ENCODE assay signal across 21 mouse cellular contexts in genomic region chr2:89849230-89849629, GRCm38 (mm10). TPM values are rescaled to one million over a fixed set of nuclear protein-coding genes. Genes with fewer than 3 reads are reported as not detected.
DNase-seq lines count a peak whose midpoint lies in the region; ATAC-seq and TF ChIP-seq lines count a peak whose summit lies in the region.
"Had no signal": no experiment of that assay in that cellular context is flagged by ENCODE, and none has a peak within 500 bp of the region (broad histone marks: within the 10 kb centered on the region; RNA-seq: fewer than 3 reads in every experiment).

No protein-coding gene starts in this region.

- H3K9ac ChIP-seq in stomach, embryonic 16.5 days (ENCODE audit: low read length), result no peak overlapping the region
- no peak overlapping the region for H3K9ac ChIP-seq in stomach, postnatal 0 days (ENCODE audit: low read length)

- H3K4me1 ChIP-seq in stomach, embryonic 16.5 days (ENCODE audit: control insufficient read depth, insufficient read depth, low read length), result no peaks in the 10 kb centered on the region
- no peaks in the 10 kb centered on the region for H3K4me1 ChIP-seq in stomach, postnatal 0 days (replicated peaks; ENCODE audit: control insufficient read depth, insufficient read depth)

- TF ChIP-seq EP300 in stomach, postnatal 0 days (optimal IDR thresholded peaks at IDR 0.05), result no peak

- no peak for TF ChIP-seq CTCF in stomach, postnatal 0 days (IDR thresholded peaks at IDR 0.05; ENCODE audit: low read depth)

- no peak for DNase-seq in stomach, postnatal 0 days (ENCODE audit: low spot score)
- DNase-seq in cerebellum, postnatal 25 days, result no peak
- DNase-seq in urinary bladder, adult 2 months (ENCODE audit: low spot score), result no peak
- DNase-seq: adrenal gland, adult 2 months; adrenal gland, adult 8-10 months; adrenal gland, postnatal 10 days; adrenal gland, postnatal 14 days; adrenal gland, postnatal 25 days; adrenal gland, postnatal 36 days; B cell, adult 2 months; cerebellum, adult 11 months; cerebellum, adult 11-12 months; cerebellum, adult 18-20 months had no signal

- ATAC-seq in stomach, embryonic 16.5 days (ENCODE audit: insufficient read depth, low FRiP score), result peak; percentile 53; the same call in 1 of the 2 replicates
- peak; percentile 89 for ATAC-seq in stomach, postnatal 0 days (ENCODE audit: low FRiP score, low TSS enrichment)
- ATAC-seq: activated CD4-positive, CD25-positive, alpha-beta regulatory T cell, adult 4 months; CD4-positive, CD25-positive, alpha-beta regulatory T cell, adult 4 months; Patski had no signal

- H3K4me3 ChIP-seq in stomach, embryonic 16.5 days (replicated peaks; ENCODE audit: low read length), result no peak overlapping the region
- H3K4me3 ChIP-seq in stomach, postnatal 0 days (ENCODE audit: low read depth, low read length), result no peak overlapping the region

- 79% methylated on average over 1 of the region's 1 CpGs for WGBS in stomach, embryonic 16.5 days
- 76% methylated on average over 1 of the region's 1 CpGs for WGBS in stomach, postnatal 0 days

- H3K27me3 ChIP-seq in stomach, embryonic 16.5 days (ENCODE audit: control insufficient read depth, insufficient read depth, low read length), result no peaks in the 10 kb centered on the region
- H3K27me3 ChIP-seq in stomach, postnatal 0 days (ENCODE audit: control insufficient read depth, insufficient read depth, low read length), result no peaks in the 10 kb centered on the region
- H3K27me3 ChIP-seq: CH12.LX, Patski had no signal

- no peak overlapping the region for H3K4me2 ChIP-seq in stomach, embryonic 16.5 days (ENCODE audit: low read depth, low read length)
- no peak overlapping the region for H3K4me2 ChIP-seq in stomach, postnatal 0 days (replicated peaks; ENCODE audit: low read depth)

- no peak overlapping the region for H3K27ac ChIP-seq in stomach, embryonic 16.5 days (ENCODE audit: low read length)
- H3K27ac ChIP-seq in stomach, postnatal 0 days (replicated peaks), result no peak overlapping the region

- no peaks in the 10 kb centered on the region for H3K36me3 ChIP-seq in stomach, embryonic 16.5 days (ENCODE audit: control insufficient read depth, insufficient read depth, low read length)
- H3K36me3 ChIP-seq in stomach, postnatal 0 days (ENCODE audit: control insufficient read depth, insufficient read depth, low read length), result no peaks in the 10 kb centered on the region
- H3K36me3 ChIP-seq: G1E had no signal

- H3K9me3 ChIP-seq in stomach, embryonic 16.5 days (replicated peaks; ENCODE audit: control insufficient read depth, low read length), result no peaks in the 10 kb centered on the region
- H3K9me3 ChIP-seq in stomach, postnatal 0 days (ENCODE audit: control insufficient read depth, low read length), result no peaks in the 10 kb centered on the region

RNA-seq across cellular contexts. Expression of gene Olfr48, which starts 1.2 kb away (rescaled TPM):
- polyA plus RNA-seq in stomach, embryonic 16.5 days (2015; fragmentation: Nextera tagmentation; extraction: Ambion mirVana), result not detected in 2 replicates
- not detected in 2 replicates for polyA plus RNA-seq in stomach, postnatal 0 days (2015; fragmentation: Nextera tagmentation; extraction: Ambion mirVana)
- polyA plus RNA-seq in urinary bladder, adult 2 months (2012; rRNA removed), result not detected in 2 replicates
- polyA plus RNA-seq: activated CD4-positive, CD25-positive, alpha-beta regulatory T cell, adult 4 months; adrenal gland, adult 2 months; C2C12; CD4-positive, CD25-positive, alpha-beta regulatory T cell, adult 4 months; G1E; Patski had no signal

RNA-seq across cellular contexts. Expression of gene Olfr1256, which starts 7.9 kb away (rescaled TPM):
- polyA plus RNA-seq in stomach, embryonic 16.5 days (2015; fragmentation: Nextera tagmentation; extraction: Ambion mirVana), result not detected in 2 replicates
- polyA plus RNA-seq in stomach, postnatal 0 days (2015; fragmentation: Nextera tagmentation; extraction: Ambion mirVana), result not detected in 2 replicates
- not detected in 2 replicates for polyA plus RNA-seq in urinary bladder, adult 2 months (2012; rRNA removed)
- polyA plus RNA-seq: activated CD4-positive, CD25-positive, alpha-beta regulatory T cell, adult 4 months; adrenal gland, adult 2 months; brain, embryonic 14.5 days; C2C12; CD4-positive, CD25-positive, alpha-beta regulatory T cell, adult 4 months; G1E had no signal

RNA-seq across cellular contexts. Expression of gene Olfr1257, which starts 29.0 kb away (rescaled TPM):
- polyA plus RNA-seq in stomach, embryonic 16.5 days (2015; fragmentation: Nextera tagmentation; extraction: Ambion mirVana), result not detected in 2 replicates
- polyA plus RNA-seq in stomach, postnatal 0 days (2015; fragmentation: Nextera tagmentation; extraction: Ambion mirVana), result not detected in 2 replicates
- not detected in 2 replicates for polyA plus RNA-seq in urinary bladder, adult 2 months (2012; rRNA removed)
- polyA plus RNA-seq: activated CD4-positive, CD25-positive, alpha-beta regulatory T cell, adult 4 months; adrenal gland, adult 2 months; brain, embryonic 14.5 days; C2C12; CD4-positive, CD25-positive, alpha-beta regulatory T cell, adult 4 months; G1E; Patski had no signal

RNA-seq across cellular contexts. Expression of gene Olfr1255, which starts 37.4 kb away (rescaled TPM):
- not detected in 2 replicates for polyA plus RNA-seq in stomach, embryonic 16.5 days (2015; fragmentation: Nextera tagmentation; extraction: Ambion mirVana)
- polyA plus RNA-seq in stomach, postnatal 0 days (2015; fragmentation: Nextera tagmentation; extraction: Ambion mirVana), result not detected in 2 replicates
- not detected in 2 replicates for polyA plus RNA-seq in urinary bladder, adult 2 months (2012; rRNA removed)
- polyA plus RNA-seq: activated CD4-positive, CD25-positive, alpha-beta regulatory T cell, adult 4 months; adrenal gland, adult 2 months; brain, embryonic 14.5 days; C2C12; CD4-positive, CD25-positive, alpha-beta regulatory T cell, adult 4 months; G1E; Patski had no signal

RNA-seq across cellular contexts. Expression of gene Olfr1254, which starts 55.8 kb away (rescaled TPM):
- not detected in 2 replicates for polyA plus RNA-seq in stomach, embryonic 16.5 days (2015; fragmentation: Nextera tagmentation; extraction: Ambion mirVana)
- polyA plus RNA-seq in stomach, postnatal 0 days (2015; fragmentation: Nextera tagmentation; extraction: Ambion mirVana), result not detected in 2 replicates
- polyA plus RNA-seq in urinary bladder, adult 2 months (2012; rRNA removed), result not detected in 2 replicates
- polyA plus RNA-seq: activated CD4-positive, CD25-positive, alpha-beta regulatory T cell, adult 4 months; adrenal gland, adult 2 months; brain, embryonic 14.5 days; C2C12; CD4-positive, CD25-positive, alpha-beta regulatory T cell, adult 4 months; G1E; Patski had no signal
